Mouse (Mus musculus): ENCODE measurements around the gene Mex3d.

- TF ChIP-seq CTCF (IDR thresholded peaks at IDR 0.05; ENCODE audit: borderline replicate concordance, control insufficient read depth, extremely low read depth, insufficient read depth, low read length, poor library complexity) (no peak), POLR2A (IDR thresholded peaks at IDR 0.05; ENCODE audit: control insufficient read depth, extremely low read depth, insufficient read depth, low read length, poor library complexity) (peak; percentile 83)
Measured at GRCm38 (mm10) chr10:80398719-80399190, 11.3 kb upstream of the Mex3d start.
